Mouse (Mus musculus) retina, adult 2 months (tissue): ENCODE measurements around the gene Olfr827.

Source experiments
- DNase-seq: peaks from one replicate; pipeline ENCODE4 v3.0.0-alpha.2; 2012; ENCODE audit warnings: low read depth, low spot score

Olfr827 gene

GRCm38 (mm10) chr10:130214303-130214702 is at the start of gene Olfr827:
Gene Olfr827 (minus strand): TSS chr10:130214403.
- no peak for DNase-seq

GRCm38 (mm10) chr10:130263203-130263602 is 49.0 kb upstream of the Olfr827 start:
- no peak for DNase-seq

- no peak for DNase-seq
Observed at GRCm38 (mm10) chr10:130259483-130259882, 45.3 kb upstream of the Olfr827 start.

GRCm38 (mm10) chr10:130244271-130244670 is 30.1 kb upstream of the Olfr827 start:
- no peak for DNase-seq

- no peak for DNase-seq
Observed at GRCm38 (mm10) chr10:130238318-130239209, 24.4 kb upstream of the Olfr827 start.

- no peak for DNase-seq
Observed at GRCm38 (mm10) chr10:130234576-130234975, 20.4 kb upstream of the Olfr827 start.

- DNase-seq = no peak
Observed at GRCm38 (mm10) chr10:130232117-130232516, 17.9 kb upstream of the Olfr827 start.

- DNase-seq = no peak
Observed at GRCm38 (mm10) chr10:130229584-130229983, 15.4 kb upstream of the Olfr827 start.

- peak; percentile 41 for DNase-seq
Observed at GRCm38 (mm10) chr10:130228246-130228645, 14.0 kb upstream of the Olfr827 start.

- no peak for DNase-seq
Observed at GRCm38 (mm10) chr10:130225034-130225433, 10.8 kb upstream of the Olfr827 start.

GRCm38 (mm10) chr10:130184086-130184485 is 30.1 kb downstream of the Olfr827 start, which contains the start of gene Olfr826:
Gene Olfr826 (minus strand): TSS chr10:130184186.
- DNase-seq = no peak

- DNase-seq = no peak
Observed at GRCm38 (mm10) chr10:130166666-130167065, 47.5 kb downstream of the Olfr827 start, which contains the start of gene Olfr825. Gene Olfr825 (minus strand): TSS chr10:130166766.

GRCm38 (mm10) chr10:130165196-130165595 is 49.0 kb downstream of the Olfr827 start:
- no peak for DNase-seq
